Mouse (Mus musculus) stomach, postnatal 0 days (tissue): ENCODE results near the gene Chga. TPM values are rescaled to one million over a fixed set of nuclear protein-coding genes. Genes with fewer than 3 reads are reported as not detected.
A peak's percentile ranks its signal among the peaks of the same experiment; 100 is the strongest.

Source experiments
- ATAC-seq: fragments of 200-750 bp; cut with Nextera tagmentation; 2 replicates; pipeline ENCODE4 v1.8.0; 2017; ENCODE audit not compliant: low FRiP score, low TSS enrichment
- DNase-seq: peaks from one replicate; pipeline ENCODE4 v3.0.0-alpha.2; 2016; ENCODE audit warnings: low spot score
- H3K27ac ChIP-seq: fragments of 300-500 bp; sonication (generic); replicated peaks from 2 replicates; pipeline ENCODE4 v1.5.1; 2014; ENCODE audit warnings: mild to moderate bottlenecking, control low read depth
- H3K27me3 ChIP-seq: fragments of 300-500 bp; sonication (generic); 2 replicates; pipeline ENCODE4 v1.6.1; 2014; ENCODE audit warnings: low read length; ENCODE audit not compliant: control insufficient read depth, insufficient read depth
- H3K36me3 ChIP-seq: fragments of 300-500 bp; sonication (generic); 2 replicates; pipeline ENCODE4 v1.6.1; 2014; ENCODE audit warnings: low read length, mixed read lengths; ENCODE audit not compliant: control insufficient read depth, insufficient read depth
- H3K4me1 ChIP-seq: fragments of 300-500 bp; sonication (generic); replicated peaks from 2 replicates; pipeline ENCODE4 v1.6.1; 2014; ENCODE audit warnings: antibody characterized with exemption; ENCODE audit not compliant: control insufficient read depth, insufficient read depth
- H3K4me2 ChIP-seq: fragments of 300-500 bp; sonication (generic); replicated peaks from 2 replicates; pipeline ENCODE4 v1.6.1; 2014; ENCODE audit warnings: low read depth, mild to moderate bottlenecking, control low read depth, moderate library complexity
- H3K4me3 ChIP-seq: fragments of 300-500 bp; sonication (generic); 2 replicates; pipeline ENCODE4 v1.5.1; 2014; ENCODE audit warnings: low read depth, low read length, control low read depth
- H3K9ac ChIP-seq: fragments of 300-500 bp; sonication (generic); 2 replicates; pipeline ENCODE4 v1.6.1; 2014; ENCODE audit warnings: mild to moderate bottlenecking, low read length, control low read depth, mixed read lengths
- H3K9me3 ChIP-seq: fragments of 300-500 bp; sonication (generic); 2 replicates; pipeline ENCODE4 v1.6.1; 2016; ENCODE audit warnings: low read length; ENCODE audit not compliant: control insufficient read depth
- CTCF ChIP-seq: IDR thresholded peaks from 2 replicates; pipeline ENCODE4 v1.5.1; 2016; ENCODE audit warnings: antibody characterized with exemption, low read depth, mild to moderate bottlenecking, moderate library complexity
- EP300 ChIP-seq: optimal IDR thresholded peaks from 2 replicates; pipeline ENCODE3; 2016; ENCODE audit warnings: antibody characterized with exemption
- WGBS: fragments of 180-500 bp; shearing (Covaris S2); extraction: QIAGEN DNeasy Blood & Tissue Kit; methylation state at CpG from one replicate; pipeline ENCODE4 v1.1.7; 2014; 5-methylcytosine and 5-hydroxymethylcytosine counted together
- polyA plus RNA-seq: library from polyadenylated mRNA; unstranded; fragments of >200 nt; fragmentation: Nextera tagmentation; extraction: Ambion mirVana; gene quantifications from 2 replicates; pipeline ENCODE4 v1.2.1, GENCODE M21; 2015

The Chga gene
- polyA plus RNA-seq, 1 experiment from 2014 or later: 28.9 TPM

DNA sequence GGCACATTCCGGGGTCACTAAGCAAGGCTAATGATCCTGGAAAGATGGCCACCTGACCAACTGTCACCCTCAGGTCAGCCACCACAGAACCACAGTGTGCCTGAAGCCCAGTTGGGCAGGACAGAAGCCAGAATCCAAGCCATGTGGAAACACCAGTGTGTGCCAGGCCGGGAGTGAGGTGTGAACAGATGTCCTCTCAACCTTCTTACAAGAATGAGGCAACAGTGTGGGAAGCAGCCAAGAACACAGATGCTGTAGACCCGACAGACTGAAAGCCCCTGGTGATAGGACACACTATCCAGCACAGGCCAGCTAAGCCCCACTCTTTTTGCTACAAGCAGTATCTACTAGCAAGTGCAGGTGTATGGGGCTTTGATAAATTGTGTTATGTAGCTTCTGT, 30.6 kb downstream of the Chga start:
- no peaks in the 10 kb centered on the region for H3K4me1 ChIP-seq
- no peaks in the 10 kb centered on the region for H3K27me3 ChIP-seq
- DNase-seq (no peak), ATAC-seq (no peak)
- 0 out of 2 replicates have a peak, but pooled peaks cover 3% of the 10 kb centered on the region for H3K36me3 ChIP-seq
- WGBS: 78% methylated on average over 3 of the region's 3 CpGs
- no peak for TF ChIP-seq CTCF
- TF ChIP-seq EP300: no peak
- no peak overlapping the region for H3K27ac ChIP-seq
- H3K9me3 ChIP-seq: no peaks in the 10 kb centered on the region
- no peak overlapping the region for H3K4me2 ChIP-seq
- H3K4me3 ChIP-seq: no peak overlapping the region
- H3K9ac ChIP-seq: no peak overlapping the region

DNA sequence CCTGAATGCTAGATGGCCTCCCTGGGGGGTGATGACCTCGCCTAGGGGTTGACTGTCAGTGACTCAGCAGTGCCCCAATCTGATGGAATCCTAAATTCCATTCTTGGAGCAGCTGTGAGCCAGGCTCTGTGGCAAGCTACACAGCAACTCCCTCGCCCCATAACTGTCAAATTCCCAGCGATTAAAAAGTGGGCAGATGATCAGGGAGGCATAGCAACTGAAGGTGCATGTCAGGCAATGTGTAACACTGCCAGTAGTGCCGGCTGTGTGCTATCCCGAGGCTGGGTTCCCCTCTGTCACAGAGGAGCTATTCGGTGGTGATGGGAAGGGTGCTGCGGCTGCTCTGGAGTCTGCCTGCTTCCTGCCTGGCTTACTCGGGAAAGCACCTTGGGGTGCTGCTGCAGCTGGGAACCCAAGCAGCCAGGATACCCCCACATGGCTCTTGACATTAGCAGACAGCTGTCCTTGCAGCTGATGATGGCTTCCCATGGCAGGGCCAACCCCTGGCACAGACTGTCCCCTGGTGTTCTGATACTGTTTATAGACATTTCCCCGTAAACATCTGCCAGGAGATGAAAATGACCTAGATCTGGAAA, 31.6 kb downstream of the Chga start:
- H3K9me3 ChIP-seq: no peaks in the 10 kb centered on the region
- DNase-seq (no peak), ATAC-seq (no peak)
- TF ChIP-seq EP300 (no peak), CTCF (no peak)
- no peak overlapping the region for H3K4me3 ChIP-seq
- H3K9ac ChIP-seq: no peak overlapping the region
- 69% methylated on average over 9 of the region's 9 CpGs for WGBS
- no peaks in the 10 kb centered on the region for H3K27me3 ChIP-seq
- H3K36me3 ChIP-seq: 0 out of 2 replicates have a peak, but pooled peaks cover 3% of the 10 kb centered on the region
- H3K4me2 ChIP-seq: no peak overlapping the region
- no peaks in the 10 kb centered on the region for H3K4me1 ChIP-seq
- H3K27ac ChIP-seq: no peak overlapping the region

DNA sequence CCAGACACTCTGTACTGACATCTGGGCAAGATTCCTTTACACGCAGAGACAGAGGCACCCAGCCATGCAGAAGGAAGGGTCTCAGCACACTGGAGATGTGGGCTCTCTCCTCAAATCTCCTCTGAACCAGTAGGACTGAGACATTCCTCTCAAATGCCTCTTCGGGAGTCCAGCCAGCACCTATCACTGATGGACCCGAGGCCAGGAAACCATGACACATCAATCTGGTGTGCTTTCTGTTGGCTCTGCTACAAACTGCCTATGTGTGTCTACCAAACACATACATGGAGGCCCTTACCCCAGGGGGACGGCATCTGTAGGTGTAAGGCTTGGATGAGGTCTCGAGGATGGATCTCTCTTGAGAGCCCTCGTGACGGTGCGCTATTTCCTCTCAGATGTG, 32.3 kb downstream of the Chga start:
- H3K27ac ChIP-seq: no peak overlapping the region
- TF ChIP-seq CTCF (no peak), EP300 (no peak)
- no peak overlapping the region for H3K4me2 ChIP-seq
- DNase-seq: no peak
- 84% methylated on average over 8 of the region's 8 CpGs for WGBS
- ATAC-seq: no peak
- H3K9ac ChIP-seq: no peak overlapping the region
- H3K4me1 ChIP-seq: no peaks in the 10 kb centered on the region
- H3K27me3 ChIP-seq: no peaks in the 10 kb centered on the region
- H3K36me3 ChIP-seq: 0 out of 2 replicates have a peak, but pooled peaks cover 3% of the 10 kb centered on the region
- no peak overlapping the region for H3K4me3 ChIP-seq
- H3K9me3 ChIP-seq: no peaks in the 10 kb centered on the region

DNA sequence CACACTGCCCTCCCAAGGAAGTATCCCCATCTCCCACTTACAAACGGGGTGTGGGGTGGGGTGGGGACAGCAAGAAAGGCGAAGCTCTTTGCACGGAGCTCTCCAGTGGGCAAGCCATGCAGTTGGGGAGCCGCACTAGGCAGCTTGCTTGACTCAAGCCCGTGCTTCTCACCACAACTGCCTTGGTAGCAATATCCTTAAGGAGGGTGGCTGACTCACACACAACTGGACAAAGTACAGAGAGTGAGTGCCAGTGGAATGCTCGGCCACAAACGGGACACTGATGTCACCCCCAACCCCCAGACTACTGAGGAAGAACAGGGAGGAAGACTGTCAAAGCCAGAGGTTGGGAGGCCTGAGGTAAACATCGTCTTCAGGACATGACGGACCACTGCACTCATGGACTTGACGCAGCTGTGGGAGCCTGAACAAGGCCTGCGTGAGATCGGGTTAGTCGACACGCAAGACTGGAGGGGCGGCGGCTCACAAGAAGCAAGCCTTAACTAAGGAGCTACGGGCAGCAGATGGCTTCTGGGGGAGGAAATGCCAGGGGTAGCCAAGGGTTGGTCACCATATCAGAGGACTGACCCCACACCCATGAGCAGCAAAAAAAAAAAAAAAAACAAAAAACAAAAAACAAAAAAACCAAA, 36.1 kb downstream of the Chga start:
- Histone ChIP-seq H3K9me3 (no peaks in the 10 kb centered on the region), H3K4me2 (no peak overlapping the region), H3K9ac (no peak overlapping the region), H3K27me3 (no peaks in the 10 kb centered on the region), H3K27ac (no peak overlapping the region), H3K4me3 (no peak overlapping the region), H3K4me1 (no peaks in the 10 kb centered on the region), H3K36me3 (0 out of 2 replicates have a peak, but pooled peaks cover 3% of the 10 kb centered on the region)
- no peak for DNase-seq
- no peak; the same call in 1 of the 2 replicates for ATAC-seq
- TF ChIP-seq CTCF: no peak
- no peak for TF ChIP-seq EP300
- WGBS: 82% methylated on average over 17 of the region's 17 CpGs

DNA sequence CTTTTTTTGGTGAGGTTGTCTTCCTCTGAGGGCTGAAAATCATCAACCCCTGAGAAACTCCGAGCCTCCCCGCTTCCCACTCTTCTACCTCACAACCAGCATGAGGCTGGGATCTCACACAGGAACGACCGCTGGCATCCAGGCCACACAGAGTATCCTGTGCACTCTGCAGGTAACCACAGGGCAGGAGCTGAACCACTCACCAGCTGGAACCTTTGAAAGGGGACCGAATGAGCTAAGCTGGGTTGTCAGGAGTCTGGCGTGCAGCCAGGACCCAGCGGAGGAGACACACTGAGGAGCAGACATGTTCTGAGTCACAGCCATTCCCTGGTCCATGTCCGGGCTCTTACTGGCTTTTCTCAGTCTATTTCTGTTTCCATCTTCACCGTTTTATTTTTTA, 38.9 kb downstream of the Chga start:
- no peak overlapping the region for H3K9ac ChIP-seq
- TF ChIP-seq CTCF: no peak
- TF ChIP-seq EP300: no peak
- 39% methylated on average over 9 of the region's 9 CpGs for WGBS
- no peaks in the 10 kb centered on the region for H3K9me3 ChIP-seq
- DNase-seq: no peak
- no peak overlapping the region; the same call in 1 of the 2 replicates for H3K4me2 ChIP-seq
- H3K36me3 ChIP-seq: no peaks in the 10 kb centered on the region
- no peaks in the 10 kb centered on the region for H3K27me3 ChIP-seq
- peak; percentile 33; the same call in 1 of the 2 replicates for ATAC-seq
- H3K4me3 ChIP-seq: no peak overlapping the region
- no peaks in the 10 kb centered on the region; the same call in 1 of the 2 replicates for H3K4me1 ChIP-seq
- H3K27ac ChIP-seq: no peak overlapping the region

DNA sequence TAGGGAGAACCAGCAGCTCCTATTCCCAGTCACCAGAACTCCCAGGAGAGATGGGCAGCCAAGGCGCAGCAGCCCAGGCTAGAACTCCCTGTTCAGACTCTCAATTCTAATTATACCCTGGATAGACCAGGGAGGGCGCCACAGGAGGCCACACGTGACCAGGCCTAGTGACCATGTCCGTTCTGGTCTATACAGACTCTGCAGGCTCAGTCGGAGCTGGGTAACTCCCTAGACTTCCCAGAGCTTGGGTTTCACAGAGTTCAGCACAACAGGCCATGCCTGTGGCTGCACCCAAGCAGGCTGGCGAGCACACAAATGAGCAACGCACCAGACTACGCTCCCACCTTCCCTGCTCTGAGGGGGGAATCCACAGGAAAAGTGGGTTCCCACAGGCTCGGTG, 39.9 kb downstream of the Chga start:
- H3K36me3 ChIP-seq: no peaks in the 10 kb centered on the region
- H3K9ac ChIP-seq: no peak overlapping the region
- no peak overlapping the region for H3K4me2 ChIP-seq
- ATAC-seq (no peak), DNase-seq (no peak)
- WGBS: 78% methylated on average over 9 of the region's 9 CpGs
- TF ChIP-seq CTCF: peak; percentile 28
- TF ChIP-seq EP300: no peak
- H3K27me3 ChIP-seq: no peaks in the 10 kb centered on the region
- no peak overlapping the region for H3K4me3 ChIP-seq
- no peaks in the 10 kb centered on the region; the same call in 1 of the 2 replicates for H3K4me1 ChIP-seq
- no peaks in the 10 kb centered on the region for H3K9me3 ChIP-seq
- no peak overlapping the region for H3K27ac ChIP-seq
